Mouse (Mus musculus) embryonic facial prominence, embryonic 13.5 days (tissue): Measurements from ENCODE around the gene Zfp580. TPM values are rescaled to one million over a fixed set of nuclear protein-coding genes. Genes with fewer than 3 reads are reported as not detected.
A peak's percentile ranks its signal among the peaks of the same experiment; 100 is the strongest.
"Not testable (repeated sequence)": the region's sequence is repeated elsewhere in the genome, so short reads cannot be mapped to it uniquely, and the experiment has no call there.

ENCODE experiments used
- ATAC-seq: fragments of 200-750 bp; cut with Nextera tagmentation; 2 replicates; pipeline ENCODE4 v1.8.0; 2017; ENCODE audit warnings: low read depth; ENCODE audit not compliant: insufficient number of reproducible peaks, insufficient read depth, low FRiP score, low TSS enrichment
- H3K27ac ChIP-seq: fragments of 300-500 bp; sonication (generic); 2 replicates; pipeline ENCODE4 v1.5.1; 2015; ENCODE audit warnings: moderate library complexity, mild to moderate bottlenecking, inconsistent platforms
- H3K27me3 ChIP-seq: fragments of 300-500 bp; sonication (generic); 2 replicates; pipeline ENCODE4 v1.6.1; 2015; ENCODE audit warnings: mild to moderate bottlenecking, inconsistent platforms
- H3K36me3 ChIP-seq: fragments of 300-500 bp; sonication (generic); 2 replicates; pipeline ENCODE4 v1.6.1; 2015; ENCODE audit warnings: mild to moderate bottlenecking, inconsistent platforms
- H3K4me1 ChIP-seq: fragments of 300-500 bp; sonication (generic); 2 replicates; pipeline ENCODE4 v1.6.1; 2015; ENCODE audit warnings: inconsistent platforms
- H3K4me2 ChIP-seq: fragments of 300-500 bp; sonication (generic); 2 replicates; pipeline ENCODE4 v1.6.1; 2015; ENCODE audit warnings: moderate library complexity, mild to moderate bottlenecking, inconsistent platforms
- H3K4me3 ChIP-seq: fragments of 300-500 bp; sonication (generic); 2 replicates; pipeline ENCODE4 v1.5.1; 2015; ENCODE audit warnings: mild to moderate bottlenecking, inconsistent platforms
- H3K9ac ChIP-seq: fragments of 300-500 bp; sonication (generic); 2 replicates; pipeline ENCODE4 v1.6.1; 2015; ENCODE audit warnings: mild to moderate bottlenecking, inconsistent platforms
- H3K9me3 ChIP-seq: fragments of 300-500 bp; sonication (generic); 2 replicates; pipeline ENCODE4 v1.6.1; 2016; ENCODE audit warnings: inconsistent platforms
- WGBS: fragments of 180-500 bp; shearing (Covaris S2); methylation state at CpG from one replicate; pipeline ENCODE4 v1.1.7; 2015; ENCODE audit warnings: mixed read lengths; 5-methylcytosine and 5-hydroxymethylcytosine counted together
- polyA plus RNA-seq: library from polyadenylated mRNA; unstranded; fragments of >200 nt; fragmentation: Nextera tagmentation; extraction: Ambion mirVana; gene quantifications from 2 replicates; pipeline ENCODE4 v1.2.1, GENCODE M21; 2015

Zfp580 gene
- polyA plus RNA-seq, 1 experiment from 2014 or later: 45.9 TPM

DNA sequence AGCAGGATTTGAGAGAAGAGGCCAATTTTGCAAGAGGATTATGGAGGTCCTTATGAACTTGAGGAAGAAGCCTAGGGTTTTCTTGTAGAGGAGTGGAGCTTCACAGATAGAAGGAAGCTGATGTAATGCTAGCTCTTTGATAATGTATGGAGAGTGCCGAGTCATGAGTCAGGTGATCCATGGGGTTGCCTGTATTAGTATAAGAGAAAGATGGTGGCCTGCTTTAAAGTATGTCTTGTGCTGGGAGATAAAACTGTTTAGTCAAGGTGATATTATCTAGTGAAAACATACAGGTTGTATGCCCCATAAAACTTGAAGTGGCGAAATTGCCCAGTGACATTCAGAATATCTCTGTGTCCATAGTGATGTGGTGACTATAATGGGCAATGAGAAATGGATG, 25.6 kb downstream of the Zfp580 start:
- Histone ChIP-seq H3K9me3 (no peaks in the 10 kb centered on the region), H3K4me2 (no peak overlapping the region), H3K36me3 (peaks cover 65% of the 10 kb centered on the region), H3K27ac (no peak overlapping the region), H3K9ac (no peak overlapping the region), H3K4me3 (no peak overlapping the region), H3K4me1 (peaks cover 9% of the 10 kb centered on the region), H3K27me3 (no peaks in the 10 kb centered on the region)
- ATAC-seq: no peak
- 81% methylated on average over 2 of the region's 2 CpGs for WGBS

DNA sequence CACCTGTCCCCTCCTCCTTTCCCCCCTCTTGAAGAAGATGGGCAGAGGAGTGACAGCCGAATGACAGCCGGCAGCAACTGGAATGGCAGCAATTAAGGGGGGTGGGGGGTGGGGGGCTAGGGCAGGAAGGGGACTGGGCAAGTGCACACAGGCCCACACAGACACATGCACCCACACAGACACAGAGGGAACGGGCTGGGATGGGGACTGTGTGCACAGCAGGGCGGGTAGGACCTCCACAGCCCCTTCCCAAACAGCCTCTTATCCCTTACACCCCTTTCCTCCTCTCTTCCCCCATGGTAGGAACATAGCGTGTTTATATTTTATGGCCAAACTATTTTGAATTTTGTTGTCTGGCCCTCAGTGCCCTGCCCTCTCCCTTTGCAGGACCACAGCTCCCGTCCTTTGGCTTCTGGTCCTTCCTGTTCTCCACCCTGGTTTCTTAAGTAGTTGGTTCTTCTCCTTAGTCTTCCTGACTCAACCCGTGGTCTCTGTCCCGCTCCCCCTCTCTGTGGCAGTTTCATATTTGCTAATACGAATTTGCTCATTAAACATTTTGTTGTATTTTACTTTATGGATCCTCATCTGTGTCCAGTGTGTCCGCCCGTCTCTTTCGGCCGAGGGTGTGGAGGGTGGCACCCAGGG, 28.1 kb downstream of the Zfp580 start:
- Histone ChIP-seq H3K4me1 (peaks cover 12% of the 10 kb centered on the region), H3K4me3 (peak overlapping the region; percentile 99), H3K36me3 (peaks cover 55% of the 10 kb centered on the region), H3K27ac (peak overlapping the region; percentile 93), H3K4me2 (peak overlapping the region; percentile 74), H3K9ac (peak overlapping the region; percentile 97)
- WGBS: 49% methylated on average over 11 of the region's 13 CpGs
- not testable (repeated sequence) for H3K27me3 ChIP-seq, H3K9me3 ChIP-seq, ATAC-seq

DNA sequence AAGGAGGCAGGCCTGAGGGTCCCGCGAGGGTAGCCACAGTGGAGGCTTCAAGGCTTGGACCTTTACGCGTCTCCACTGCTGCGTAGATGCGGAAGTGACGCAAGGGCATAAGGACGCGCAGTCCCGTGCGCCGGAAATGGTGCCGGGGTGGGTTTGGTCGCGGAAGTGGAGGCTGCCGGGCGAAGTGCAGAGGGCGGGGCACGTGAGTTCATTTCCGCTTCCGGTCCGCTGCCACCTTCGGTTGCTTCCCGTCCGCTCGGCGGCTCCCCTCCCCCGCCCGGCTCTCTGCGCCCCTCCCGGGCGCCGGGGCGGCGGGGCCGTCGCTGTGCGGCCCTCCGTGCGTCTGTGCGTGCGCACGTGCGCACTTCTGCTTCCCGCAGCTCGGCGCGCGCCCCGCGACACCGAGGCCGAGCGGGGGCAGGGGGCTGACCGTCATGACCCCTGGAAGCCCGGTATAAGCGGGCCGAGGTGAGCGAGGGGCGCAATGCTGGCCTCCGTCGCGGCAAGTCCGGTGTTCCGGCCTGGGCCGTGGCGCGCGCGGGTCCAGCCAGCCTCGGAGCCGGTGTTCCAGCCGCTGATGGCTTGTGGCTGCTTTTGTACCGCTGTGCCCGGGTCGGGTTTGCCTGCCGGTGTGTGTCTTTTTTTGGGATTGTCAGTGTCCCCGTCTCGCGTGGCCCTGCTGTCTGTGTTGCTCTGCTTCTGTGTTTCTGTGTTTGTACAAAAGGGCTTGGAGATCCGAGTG, 28.8 kb downstream of the Zfp580 start, which contains the start of gene Epn1:
Epn1 (plus strand) TSS at position 226 of the 742 bp plus-strand sequence.
- WGBS: under 1% methylated on average over 81 of the region's 81 CpGs
- Histone ChIP-seq H3K27ac (peak within 1 kb of the TSS; percentile 93), H3K36me3 (peaks cover 52% of the 10 kb centered on the region), H3K4me3 (peak within 1 kb of the TSS; percentile 99), H3K4me2 (peak within 1 kb of the TSS; percentile 74), H3K4me1 (peaks cover 12% of the 10 kb centered on the region), H3K27me3 (no peaks in the 10 kb centered on the region), H3K9ac (peak within 1 kb of the TSS; percentile 97), H3K9me3 (no peaks in the 10 kb centered on the region)
- peak; percentile 91 for ATAC-seq

DNA sequence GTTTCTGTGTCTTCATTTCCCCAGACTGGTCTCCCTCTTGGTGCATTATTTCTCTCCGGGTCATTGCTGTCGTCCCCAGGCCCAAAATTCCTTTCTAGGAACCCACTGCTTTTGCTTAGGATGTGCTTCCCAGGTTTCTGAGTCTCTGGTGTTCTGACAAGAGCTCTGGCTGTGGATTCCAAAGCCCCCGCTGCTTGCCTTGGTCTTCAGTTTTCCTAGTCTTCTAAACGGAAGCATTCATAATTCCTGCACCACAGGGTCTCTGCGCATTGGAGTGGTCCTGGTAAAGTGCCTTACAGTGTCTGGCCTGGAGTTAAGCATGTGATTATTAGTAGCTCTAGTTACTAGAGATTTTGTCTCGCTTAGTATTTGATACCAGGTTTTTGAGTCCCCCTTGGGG, 29.5 kb downstream of the Zfp580 start:
- 8% methylated on average over 6 of the region's 6 CpGs for WGBS
- H3K27me3 ChIP-seq: no peaks in the 10 kb centered on the region
- H3K4me2 ChIP-seq: peak overlapping the region; percentile 74
- peaks cover 53% of the 10 kb centered on the region for H3K36me3 ChIP-seq
- H3K4me1 ChIP-seq: peaks cover 12% of the 10 kb centered on the region
- no peak for ATAC-seq
- peak overlapping the region; percentile 99 for H3K4me3 ChIP-seq
- H3K9me3 ChIP-seq: no peaks in the 10 kb centered on the region
- peak overlapping the region; percentile 93 for H3K27ac ChIP-seq
- peak overlapping the region; percentile 97 for H3K9ac ChIP-seq

DNA sequence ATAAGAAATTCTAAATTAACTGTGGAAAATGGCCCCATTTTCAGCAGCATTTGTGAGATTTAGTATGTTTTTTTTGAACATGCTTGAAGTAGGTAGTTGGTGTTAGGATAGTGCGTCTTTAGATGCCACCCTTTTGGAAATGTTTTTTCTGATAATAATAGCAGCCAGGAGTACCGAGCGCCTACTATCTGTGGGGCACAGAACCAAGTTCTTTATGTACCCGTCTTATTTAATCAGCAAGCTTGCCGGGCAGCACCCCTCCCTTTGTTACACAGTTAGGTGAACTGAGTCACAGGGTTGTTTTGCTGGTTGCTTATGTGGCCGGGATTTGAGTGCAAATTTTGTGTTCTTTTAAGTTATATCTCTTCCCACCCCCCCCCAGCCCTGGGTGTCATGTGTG, 29.9 kb downstream of the Zfp580 start:
- Histone ChIP-seq H3K27ac (no peak overlapping the region), H3K4me3 (peak overlapping the region; percentile 99), H3K4me2 (peak overlapping the region; percentile 74), H3K9ac (peak overlapping the region; percentile 97), H3K36me3 (peaks cover 55% of the 10 kb centered on the region), H3K4me1 (peaks cover 12% of the 10 kb centered on the region), H3K27me3 (no peaks in the 10 kb centered on the region), H3K9me3 (no peaks in the 10 kb centered on the region)
- 69% methylated on average over 6 of the region's 6 CpGs for WGBS
- ATAC-seq: no peak

DNA sequence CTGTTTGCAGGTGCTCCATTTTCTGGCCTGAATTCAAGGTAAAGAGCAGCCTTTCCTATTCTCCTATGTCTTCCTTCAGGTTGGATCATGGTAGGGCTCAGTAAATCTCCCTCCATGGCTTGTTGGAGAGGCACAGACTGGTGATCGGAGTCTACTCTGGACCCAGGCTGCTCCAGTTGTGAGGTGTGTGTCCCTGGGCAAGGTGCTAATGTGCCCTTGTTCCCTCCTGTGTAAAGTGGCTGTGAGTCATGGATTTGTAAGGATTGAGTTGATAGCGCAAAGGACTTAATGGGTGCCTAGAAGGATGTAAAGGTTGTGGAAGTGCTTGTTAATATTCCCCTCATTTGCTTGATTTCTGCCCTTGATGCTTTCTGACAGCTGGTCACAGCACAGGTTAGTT, 30.6 kb downstream of the Zfp580 start:
- peaks cover 52% of the 10 kb centered on the region for H3K36me3 ChIP-seq
- H3K27me3 ChIP-seq: no peaks in the 10 kb centered on the region
- H3K4me3 ChIP-seq: peak overlapping the region; percentile 99; the same call in 1 of the 2 replicates
- no peaks in the 10 kb centered on the region for H3K9me3 ChIP-seq
- peaks cover 12% of the 10 kb centered on the region for H3K4me1 ChIP-seq
- no peak overlapping the region; the same call in 1 of the 2 replicates for H3K9ac ChIP-seq
- ATAC-seq: no peak
- 96% methylated on average over 2 of the region's 2 CpGs for WGBS
- peak overlapping the region; percentile 74 for H3K4me2 ChIP-seq
- H3K27ac ChIP-seq: no peak overlapping the region

DNA sequence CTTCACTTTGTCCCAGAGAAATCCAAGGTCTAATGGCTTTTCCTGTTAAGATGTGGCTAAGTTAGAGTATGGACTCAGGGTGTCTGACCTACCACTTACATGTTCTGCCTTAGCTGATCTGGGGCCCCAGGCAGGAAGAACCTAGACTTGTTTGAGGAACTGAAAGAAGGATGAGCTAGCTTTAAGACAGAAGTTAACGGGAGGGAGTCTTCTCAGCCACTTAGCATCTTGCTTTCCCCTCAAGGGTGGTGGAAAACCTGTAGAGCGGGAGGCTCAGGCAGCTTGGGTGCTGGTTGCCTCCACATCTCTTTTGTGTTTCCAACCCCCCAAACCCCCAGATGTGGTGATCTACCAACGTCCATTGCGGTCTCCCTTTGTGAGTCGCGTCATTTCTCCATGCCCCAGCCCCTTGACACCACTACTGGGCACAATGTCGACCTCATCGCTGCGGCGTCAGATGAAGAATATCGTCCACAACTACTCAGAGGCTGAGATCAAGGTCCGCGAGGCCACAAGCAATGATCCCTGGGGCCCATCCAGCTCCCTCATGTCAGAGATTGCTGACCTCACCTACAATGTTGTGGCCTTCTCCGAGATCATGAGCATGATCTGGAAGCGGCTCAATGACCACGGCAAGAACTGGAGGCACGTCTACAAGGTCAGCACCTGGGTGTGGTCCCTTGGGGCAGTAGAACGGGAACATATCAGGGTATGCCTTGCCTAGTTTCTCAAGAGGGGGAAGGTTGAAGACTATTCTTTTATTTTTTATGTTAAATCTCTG, 32.2 kb downstream of the Zfp580 start:
- WGBS: 92% methylated on average over 18 of the region's 18 CpGs
- peaks cover 41% of the 10 kb centered on the region for H3K36me3 ChIP-seq
- no peak overlapping the region for H3K9ac ChIP-seq

DNA sequence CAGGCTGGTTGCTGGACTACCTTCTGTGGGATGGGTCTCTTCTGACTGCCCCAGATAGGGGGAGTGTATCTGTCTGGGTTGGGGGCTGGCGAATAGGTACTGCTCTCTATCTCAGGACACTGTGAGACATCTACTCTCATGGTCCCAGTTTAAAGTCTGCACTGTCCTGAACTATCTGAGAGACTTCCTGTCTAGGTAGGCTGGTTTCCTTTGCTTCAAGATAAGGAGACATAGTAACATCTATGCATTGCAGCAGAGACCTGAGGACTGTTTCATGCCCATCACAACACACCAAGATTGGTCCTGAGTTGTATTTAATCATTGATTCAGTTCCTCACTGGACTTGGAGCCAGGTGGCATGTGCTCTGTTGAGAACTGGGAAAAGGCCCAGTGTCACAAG, 34.2 kb downstream of the Zfp580 start:
- 90% methylated on average over 1 of the region's 1 CpGs for WGBS
- peaks cover 46% of the 10 kb centered on the region for H3K36me3 ChIP-seq
- H3K9me3 ChIP-seq: no peaks in the 10 kb centered on the region
- H3K4me2 ChIP-seq: no peak overlapping the region
- H3K4me1 ChIP-seq: peaks cover 12% of the 10 kb centered on the region
- H3K4me3 ChIP-seq: no peak overlapping the region
- H3K27ac ChIP-seq: no peak overlapping the region
- no peaks in the 10 kb centered on the region for H3K27me3 ChIP-seq
- no peak for ATAC-seq
- H3K9ac ChIP-seq: no peak overlapping the region

More for the DNA sequence above, 32.2 kb downstream of the Zfp580 start:
- no peak overlapping the region for H3K27ac ChIP-seq
- H3K4me3 ChIP-seq: no peak overlapping the region
- ATAC-seq: no peak
- H3K9me3 ChIP-seq: no peaks in the 10 kb centered on the region
- peaks cover 12% of the 10 kb centered on the region for H3K4me1 ChIP-seq
- H3K4me2 ChIP-seq: no peak overlapping the region
- no peaks in the 10 kb centered on the region for H3K27me3 ChIP-seq

DNA sequence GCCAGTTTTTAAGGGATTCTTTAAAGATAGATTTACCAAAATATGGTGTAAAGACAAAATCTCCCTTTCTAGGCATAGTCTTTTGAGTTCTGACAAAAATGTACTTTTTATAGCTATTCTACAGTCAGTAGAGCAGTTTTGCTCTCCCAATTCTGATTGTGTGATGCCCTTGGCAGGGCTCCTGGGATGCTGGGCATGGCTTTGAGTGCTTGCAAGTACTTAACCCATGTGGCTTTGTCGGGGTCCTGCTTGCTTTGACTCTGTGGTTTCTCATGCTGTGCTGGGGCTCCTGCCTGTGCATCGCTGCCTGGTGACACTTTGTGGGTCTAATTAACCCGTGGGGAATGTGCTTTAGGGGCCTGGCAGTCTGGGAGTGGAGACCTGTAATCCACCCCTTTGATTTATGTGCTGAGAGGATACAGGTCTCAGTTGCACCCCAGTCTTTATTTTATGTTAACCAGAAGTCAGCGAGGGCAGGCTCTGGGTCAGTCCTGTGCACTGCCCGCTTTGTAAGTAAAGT, 35.6 kb downstream of the Zfp580 start:
- 75% methylated on average over 5 of the region's 5 CpGs for WGBS
- ATAC-seq: no peak
- no peak overlapping the region for H3K27ac ChIP-seq
- H3K27me3 ChIP-seq: no peaks in the 10 kb centered on the region
- H3K4me2 ChIP-seq: no peak overlapping the region
- no peak overlapping the region for H3K9ac ChIP-seq
- no peaks in the 10 kb centered on the region for H3K9me3 ChIP-seq
- peaks cover 3% of the 10 kb centered on the region for H3K4me1 ChIP-seq
- H3K4me3 ChIP-seq: no peak overlapping the region
- peaks cover 57% of the 10 kb centered on the region for H3K36me3 ChIP-seq

DNA sequence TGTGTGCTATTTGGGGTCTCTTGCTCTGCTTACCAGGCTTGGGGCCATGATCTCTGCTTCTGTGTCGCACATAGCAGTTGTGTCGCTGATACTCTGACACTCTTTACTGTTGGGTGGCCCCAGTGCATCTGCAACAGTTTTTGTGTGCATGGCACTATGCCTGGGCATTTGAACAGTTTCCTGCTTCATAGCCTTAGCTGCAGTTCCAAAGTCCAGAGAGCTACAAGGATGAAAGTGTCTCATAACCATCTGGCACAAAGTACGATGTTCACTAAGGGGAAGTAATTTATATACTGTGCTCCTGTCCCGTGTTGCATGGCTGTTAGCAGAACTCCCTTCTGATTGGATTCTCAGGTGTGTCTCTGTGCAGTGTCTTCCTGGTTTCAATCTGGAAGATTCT, 36.5 kb downstream of the Zfp580 start:
- Histone ChIP-seq H3K27me3 (no peaks in the 10 kb centered on the region), H3K4me1 (no peaks in the 10 kb centered on the region), H3K4me3 (no peak overlapping the region), H3K36me3 (peaks cover 62% of the 10 kb centered on the region), H3K9me3 (no peaks in the 10 kb centered on the region), H3K27ac (no peak overlapping the region), H3K9ac (no peak overlapping the region), H3K4me2 (no peak overlapping the region)
- no peak for ATAC-seq
- WGBS: 84% methylated on average over 4 of the region's 4 CpGs

DNA sequence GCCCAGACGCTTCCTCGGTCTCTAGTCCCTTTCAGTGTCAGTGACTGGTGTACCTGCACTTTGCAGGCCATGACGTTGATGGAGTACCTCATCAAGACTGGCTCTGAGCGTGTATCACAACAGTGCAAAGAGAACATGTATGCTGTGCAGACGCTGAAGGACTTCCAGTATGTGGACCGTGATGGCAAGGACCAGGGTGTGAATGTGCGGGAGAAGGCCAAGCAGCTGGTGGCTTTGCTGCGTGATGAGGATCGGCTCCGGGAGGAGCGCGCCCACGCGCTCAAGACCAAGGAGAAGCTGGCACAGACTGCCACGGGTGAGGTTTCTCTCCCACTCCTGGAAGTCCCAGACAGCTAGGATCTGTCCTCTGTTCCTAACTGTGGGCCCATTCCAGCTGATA, 38.5 kb downstream of the Zfp580 start:
- no peak overlapping the region for H3K27ac ChIP-seq
- H3K9ac ChIP-seq: no peak overlapping the region
- H3K27me3 ChIP-seq: no peaks in the 10 kb centered on the region
- 96% methylated on average over 15 of the region's 15 CpGs for WGBS
- H3K4me1 ChIP-seq: no peaks in the 10 kb centered on the region
- H3K36me3 ChIP-seq: peaks cover 70% of the 10 kb centered on the region
- no peak overlapping the region for H3K4me2 ChIP-seq
- no peak for ATAC-seq
- no peaks in the 10 kb centered on the region for H3K9me3 ChIP-seq
- no peak overlapping the region for H3K4me3 ChIP-seq
